Mouse (Mus musculus): ENCODE data around the gene Lactb. TPM values are rescaled to one million over a fixed set of nuclear protein-coding genes. Genes with fewer than 3 reads are reported as not detected.

Lactb gene
- polyA plus RNA-seq, 1 experiment, result 26.8 TPM

DNA sequence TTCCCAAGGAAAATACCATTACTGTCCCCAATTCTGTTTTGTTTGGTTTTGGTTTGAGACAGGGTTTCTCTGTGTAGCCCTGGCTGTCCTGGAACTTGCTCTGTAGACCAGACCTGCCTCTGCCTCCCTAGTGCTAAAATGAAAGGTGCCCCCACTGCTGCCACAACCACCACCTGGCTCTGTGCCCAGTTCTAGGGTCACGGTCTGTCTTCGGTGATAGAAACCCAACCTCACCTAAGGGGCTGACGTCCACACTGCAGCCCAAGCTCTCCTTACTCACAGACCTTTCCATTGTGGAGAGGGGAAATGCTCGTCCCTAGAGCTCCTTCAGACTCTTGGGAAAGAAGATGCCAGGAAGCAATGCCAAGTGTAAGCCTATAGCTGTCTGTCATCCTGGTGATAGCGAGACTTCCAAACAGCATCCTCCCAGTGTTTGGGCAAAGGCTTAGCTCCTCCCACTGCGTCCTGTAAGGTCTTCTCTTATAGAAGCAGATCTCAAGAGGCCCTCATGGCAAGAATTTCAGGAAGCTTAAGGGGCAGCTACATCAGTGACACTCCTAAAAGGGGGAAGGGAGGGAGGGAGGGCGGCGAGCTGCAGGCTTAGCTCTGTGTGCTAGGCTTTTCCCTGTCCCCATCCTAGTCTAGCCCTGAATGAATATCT lies 16.6 kb upstream of the Lactb start:
- no peaks in the 10 kb centered on the region for H3K36me3 ChIP-seq (ENCODE audit: control insufficient read depth, insufficient read depth, low read length)
- peaks cover 20% of the 10 kb centered on the region for H3K4me1 ChIP-seq (ENCODE audit: control insufficient read depth, insufficient read depth, insufficient read length, low read length)
- WGBS, result 58% methylated on average over 8 of the region's 8 CpGs
- no peak overlapping the region for H3K27ac ChIP-seq (ENCODE audit: insufficient read depth, low read depth, low read length)
- no peaks in the 10 kb centered on the region for H3K27me3 ChIP-seq (ENCODE audit: control insufficient read depth, insufficient read depth, low read length)
- no peak for TF ChIP-seq CTCF (IDR thresholded peaks at IDR 0.05; ENCODE audit: extremely low read depth, insufficient read length, insufficient replicate concordance, low read depth, low read length)
- TF ChIP-seq POLR2A (IDR thresholded peaks at IDR 0.05; ENCODE audit: low read depth, low read length), result no peak
- no peak overlapping the region for H3K4me3 ChIP-seq (ENCODE audit: low read depth, low read length)

DNA sequence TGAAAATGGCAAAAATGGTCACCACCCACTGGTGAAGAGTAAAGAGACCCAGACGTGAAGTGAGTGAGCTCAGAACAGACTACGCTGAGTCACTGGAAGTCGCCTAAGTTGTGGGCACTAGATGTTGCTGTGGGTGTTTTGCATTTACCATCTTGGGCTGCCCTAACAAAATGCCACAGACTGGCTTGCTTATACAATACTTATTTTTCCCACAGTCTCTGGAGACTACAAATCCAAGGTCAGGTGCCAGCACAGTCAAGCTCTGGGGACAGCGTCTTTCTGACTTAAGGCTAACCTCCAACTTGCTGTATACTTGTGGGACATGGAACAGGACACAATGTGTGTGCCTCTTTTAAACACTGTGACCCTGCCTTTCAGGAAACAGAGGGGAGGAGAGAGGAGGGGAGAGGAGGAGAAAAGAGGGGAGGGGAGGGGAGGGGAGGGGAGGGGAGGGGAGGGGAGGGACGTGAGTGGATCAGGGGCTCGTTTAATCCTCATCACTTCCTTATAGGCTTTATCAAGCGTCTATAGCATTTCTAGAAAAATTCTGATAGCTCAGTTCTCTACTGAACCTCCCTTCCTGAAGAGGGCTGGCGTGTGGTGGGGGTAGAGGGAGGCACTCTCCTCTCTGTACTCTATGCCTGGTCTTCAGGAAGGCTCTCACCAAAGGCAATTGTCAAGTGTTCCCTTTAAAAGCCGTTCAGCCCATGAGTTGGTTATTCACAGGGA lies 15.9 kb upstream of the Lactb start:
- no peak overlapping the region for H3K4me3 ChIP-seq (ENCODE audit: low read depth, low read length)
- 45% methylated on average over 9 of the region's 9 CpGs for WGBS
- no peaks in the 10 kb centered on the region for H3K36me3 ChIP-seq (ENCODE audit: control insufficient read depth, insufficient read depth, low read length)
- H3K27me3 ChIP-seq (ENCODE audit: control insufficient read depth, insufficient read depth, low read length), result no peaks in the 10 kb centered on the region
- no peak overlapping the region for H3K27ac ChIP-seq (ENCODE audit: insufficient read depth, low read depth, low read length)
- TF ChIP-seq CTCF (IDR thresholded peaks at IDR 0.05; ENCODE audit: extremely low read depth, insufficient read length, insufficient replicate concordance, low read depth, low read length) (no peak), POLR2A (IDR thresholded peaks at IDR 0.05; ENCODE audit: low read depth, low read length) (no peak)
- peaks cover 20% of the 10 kb centered on the region for H3K4me1 ChIP-seq (ENCODE audit: control insufficient read depth, insufficient read depth, insufficient read length, low read length)

DNA sequence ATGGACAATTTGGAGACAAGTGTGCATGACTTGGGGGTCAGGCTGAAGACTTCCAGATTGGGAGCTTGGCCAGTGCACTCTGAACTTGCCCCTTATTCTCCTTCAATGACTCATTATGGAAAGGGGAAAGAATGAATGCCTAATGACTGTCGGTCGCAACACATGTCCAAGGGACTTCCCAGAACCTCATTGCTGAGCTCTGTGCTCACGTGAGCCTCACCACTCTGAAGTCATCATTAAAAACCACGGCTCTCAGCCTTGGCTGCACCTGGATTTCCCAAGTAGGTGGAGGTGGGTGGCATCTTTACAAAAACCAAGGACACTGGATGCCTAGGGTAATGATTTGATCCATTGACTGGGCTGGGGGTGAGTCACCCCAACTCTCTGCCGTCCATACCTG lies 14.8 kb upstream of the Lactb start:
- Histone ChIP-seq H3K4me3 (ENCODE audit: low read depth, low read length) (no peak overlapping the region), H3K27ac (ENCODE audit: insufficient read depth, low read depth, low read length) (no peak overlapping the region), H3K36me3 (ENCODE audit: control insufficient read depth, insufficient read depth, low read length) (no peaks in the 10 kb centered on the region), H3K4me1 (ENCODE audit: control insufficient read depth, insufficient read depth, insufficient read length, low read length) (peaks cover 20% of the 10 kb centered on the region), H3K27me3 (ENCODE audit: control insufficient read depth, insufficient read depth, low read length) (no peaks in the 10 kb centered on the region)
- 78% methylated on average over 5 of the region's 5 CpGs for WGBS
- no peak for TF ChIP-seq POLR2A (IDR thresholded peaks at IDR 0.05; ENCODE audit: low read depth, low read length)
- TF ChIP-seq CTCF (IDR thresholded peaks at IDR 0.05; ENCODE audit: extremely low read depth, insufficient read length, insufficient replicate concordance, low read depth, low read length), result no peak

DNA sequence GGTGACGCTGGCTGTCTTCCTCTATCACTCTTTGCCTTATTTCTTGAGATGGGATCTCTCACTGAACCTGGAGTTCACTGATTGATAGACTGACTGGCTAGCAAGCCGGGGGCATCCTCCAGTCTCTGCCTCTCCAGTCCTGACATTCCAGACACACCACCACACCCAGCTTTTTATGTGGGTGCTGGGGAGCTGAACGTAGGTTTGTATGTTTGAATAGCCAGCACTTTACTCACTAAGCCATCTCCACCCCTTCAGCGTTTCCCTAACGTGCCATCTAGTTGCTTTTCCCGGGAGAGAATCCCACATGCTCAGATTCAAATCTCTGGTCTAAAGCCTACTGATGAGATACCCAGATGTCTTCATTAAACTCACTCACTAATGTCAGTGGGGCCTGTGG lies 14.3 kb upstream of the Lactb start:
- H3K4me1 ChIP-seq (ENCODE audit: control insufficient read depth, insufficient read depth, insufficient read length, low read length), result peaks cover 20% of the 10 kb centered on the region
- H3K36me3 ChIP-seq (ENCODE audit: control insufficient read depth, insufficient read depth, low read length), result no peaks in the 10 kb centered on the region
- peak overlapping the region; percentile 67; the same call in 1 of the 2 replicates for H3K27ac ChIP-seq (ENCODE audit: insufficient read depth, low read depth, low read length)
- no peak for TF ChIP-seq CTCF (IDR thresholded peaks at IDR 0.05; ENCODE audit: extremely low read depth, insufficient read length, insufficient replicate concordance, low read depth, low read length)
- no peak for TF ChIP-seq POLR2A (IDR thresholded peaks at IDR 0.05; ENCODE audit: low read depth, low read length)
- no peaks in the 10 kb centered on the region for H3K27me3 ChIP-seq (ENCODE audit: control insufficient read depth, insufficient read depth, low read length)
- 43% methylated on average over 6 of the region's 6 CpGs for WGBS
- H3K4me3 ChIP-seq (ENCODE audit: low read depth, low read length), result no peak overlapping the region

DNA sequence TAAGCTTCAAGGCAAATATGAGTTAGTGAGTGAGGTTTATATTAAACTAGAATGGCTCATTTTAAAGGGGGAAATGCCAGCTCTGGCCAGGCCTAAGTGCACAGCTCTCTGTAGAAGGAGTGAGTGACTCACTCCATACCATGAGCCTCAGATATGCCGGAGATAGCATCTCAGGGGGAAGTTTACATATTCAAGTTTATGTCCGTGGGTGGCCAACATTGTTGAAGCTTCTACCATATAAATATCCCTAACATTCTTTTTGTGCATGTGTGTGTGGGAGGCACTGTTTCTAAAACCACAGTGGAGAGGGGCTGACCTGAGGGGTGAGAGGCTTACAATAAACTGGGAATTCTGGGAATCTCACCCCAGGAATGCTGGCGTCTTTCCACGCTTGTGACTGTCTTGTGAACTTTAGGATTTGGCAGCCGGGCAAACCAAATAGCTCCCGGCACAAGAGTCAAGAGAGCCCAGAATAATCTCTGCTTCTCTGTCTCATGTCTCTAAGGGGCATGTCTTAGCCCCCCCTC lies 13.7 kb upstream of the Lactb start:
- WGBS, result 13% methylated on average over 6 of the region's 6 CpGs
- Histone ChIP-seq H3K27me3 (ENCODE audit: control insufficient read depth, insufficient read depth, low read length) (no peaks in the 10 kb centered on the region), H3K4me1 (ENCODE audit: control insufficient read depth, insufficient read depth, insufficient read length, low read length) (peaks cover 17% of the 10 kb centered on the region), H3K4me3 (ENCODE audit: low read depth, low read length) (no peak overlapping the region), H3K27ac (ENCODE audit: insufficient read depth, low read depth, low read length) (0 out of 2 replicates have a peak overlapping the region, but pooled peaks have one; percentile 7), H3K36me3 (ENCODE audit: control insufficient read depth, insufficient read depth, low read length) (no peaks in the 10 kb centered on the region)
- TF ChIP-seq CTCF (IDR thresholded peaks at IDR 0.05; ENCODE audit: extremely low read depth, insufficient read length, insufficient replicate concordance, low read depth, low read length) (no peak), POLR2A (IDR thresholded peaks at IDR 0.05; ENCODE audit: low read depth, low read length) (no peak)

DNA sequence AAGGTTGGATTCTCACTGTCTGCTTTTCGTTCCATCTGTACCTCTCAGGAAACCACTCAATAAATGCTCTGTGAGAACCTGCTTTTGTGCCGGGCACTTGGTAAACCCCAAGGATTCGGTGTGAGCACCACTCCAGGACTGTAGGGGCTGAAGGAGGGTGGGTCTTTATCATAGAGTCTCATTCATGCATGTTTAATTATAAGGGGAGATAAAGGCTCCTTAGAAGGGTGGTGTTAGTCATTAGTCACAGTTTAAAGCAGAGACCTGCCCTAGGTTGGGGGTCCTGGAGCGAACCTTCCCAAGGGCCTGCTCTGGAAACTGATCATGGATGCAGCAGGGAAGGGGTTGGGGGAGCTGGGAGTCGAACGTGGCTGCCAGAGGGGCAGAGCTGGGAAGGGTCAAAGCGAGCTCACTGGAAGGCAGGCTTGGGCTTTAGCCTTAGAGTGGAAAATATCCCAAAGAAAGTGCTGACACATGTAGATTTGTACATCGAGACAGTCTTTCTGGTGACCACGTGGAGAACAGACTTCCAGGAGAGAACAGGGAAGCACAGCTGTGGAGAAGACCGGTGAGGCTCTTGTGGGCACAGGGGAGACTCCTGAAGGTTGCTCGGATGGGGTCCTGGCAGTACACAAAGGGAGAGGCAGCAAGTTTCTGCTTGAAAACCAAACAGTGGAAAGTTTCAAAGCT lies 13.1 kb upstream of the Lactb start:
- peaks cover 14% of the 10 kb centered on the region for H3K4me1 ChIP-seq (ENCODE audit: control insufficient read depth, insufficient read depth, insufficient read length, low read length)
- WGBS, result 70% methylated on average over 11 of the region's 11 CpGs
- TF ChIP-seq POLR2A (IDR thresholded peaks at IDR 0.05; ENCODE audit: low read depth, low read length) (no peak), CTCF (IDR thresholded peaks at IDR 0.05; ENCODE audit: extremely low read depth, insufficient read length, insufficient replicate concordance, low read depth, low read length) (no peak)
- H3K27ac ChIP-seq (ENCODE audit: insufficient read depth, low read depth, low read length), result peak overlapping the region; percentile 7; the same call in 1 of the 2 replicates
- no peak overlapping the region for H3K4me3 ChIP-seq (ENCODE audit: low read depth, low read length)
- no peaks in the 10 kb centered on the region for H3K27me3 ChIP-seq (ENCODE audit: control insufficient read depth, insufficient read depth, low read length)
- H3K36me3 ChIP-seq (ENCODE audit: control insufficient read depth, insufficient read depth, low read length), result no peaks in the 10 kb centered on the region

Data from small intestine, adult 2 months (tissue).